Mouse (Mus musculus): ENCODE data around the gene Ctdsp1. TPM values are rescaled to one million over a fixed set of nuclear protein-coding genes. Genes with fewer than 3 reads are reported as not detected.
"Not testable (repeated sequence)": the region's sequence is repeated elsewhere in the genome, so short reads cannot be mapped to it uniquely, and the experiment has no call there.

The Ctdsp1 gene
- polyA plus RNA-seq, 2 experiments, result 36.0 to 37.6 TPM

DNA sequence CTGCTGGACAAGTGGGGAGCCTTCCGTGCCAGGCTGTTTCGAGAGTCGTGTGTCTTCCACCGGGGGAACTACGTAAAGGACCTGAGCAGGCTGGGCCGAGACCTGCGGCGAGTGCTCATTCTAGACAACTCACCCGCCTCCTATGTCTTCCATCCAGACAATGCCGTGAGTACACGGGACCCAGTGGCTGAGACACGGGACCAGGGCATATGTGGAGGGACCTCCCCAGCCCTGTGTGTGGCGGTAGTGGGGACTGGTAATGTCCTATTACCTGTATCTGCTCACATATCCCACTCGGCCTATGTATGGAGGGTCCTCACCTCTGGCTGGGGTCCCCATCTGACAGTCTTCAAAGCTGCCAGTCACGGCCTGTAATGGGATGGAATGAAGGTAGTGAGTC is 3.5 kb downstream of the Ctdsp1 start:
- H3K9ac ChIP-seq (replicated peaks), result no peak overlapping the region
- 89% methylated on average over 15 of the region's 15 CpGs for WGBS (ENCODE audit: insufficient replicate concordance)

GRCm38 (mm10) chr1:74395290-74395689 is 4.0 kb downstream of the Ctdsp1 start:
- Histone ChIP-seq H3K9me3 (ENCODE audit: control insufficient read depth, low read length) (no peaks in the 10 kb centered on the region), H3K36me3 (replicated peaks; ENCODE audit: control insufficient read depth, insufficient read depth, low read depth) (peaks cover 21% of the 10 kb centered on the region), H3K4me3 (ENCODE audit: insufficient read depth in 1 of 2, low read depth in 2 of 2, low read length in 2 of 2) (no peak overlapping the region), H3K4me2 (ENCODE audit: low read depth) (no peak overlapping the region), H3K27me3 (ENCODE audit: control insufficient read depth, insufficient read depth, low read length) (no peaks in the 10 kb centered on the region), H3K4me1 (replicated peaks; ENCODE audit: control insufficient read depth in 2 of 2, insufficient read depth in 2 of 2, low read length in 1 of 2) (peaks cover 24 to 28% of the 10 kb centered on the region in 2 experiments), H3K27ac (peak overlapping the region; percentile 21; the same call in 1 of the 2 replicates), H3K9ac (replicated peaks) (no peak overlapping the region)
- no peak for ATAC-seq (ENCODE audit: insufficient read depth)
- WGBS (ENCODE audit: insufficient replicate concordance), result 83% methylated on average over 13 of the region's 13 CpGs
- DNase-seq (ENCODE audit: low read depth in 3 of 3, low spot score in 3 of 3), result no peak
- no peak for TF ChIP-seq CTCF (IDR thresholded peaks at IDR 0.05; ENCODE audit: low read depth)
- no peak for TF ChIP-seq EP300 (IDR thresholded peaks at IDR 0.05; ENCODE audit: low read depth)

More for the DNA sequence above, 3.5 kb downstream of the Ctdsp1 start:
- DNase-seq (ENCODE audit: low read depth in 3 of 3, low spot score in 3 of 3) (no peak), ATAC-seq (ENCODE audit: insufficient read depth) (no peak)
- Histone ChIP-seq H3K27me3 (ENCODE audit: control insufficient read depth, insufficient read depth, low read length) (no peaks in the 10 kb centered on the region), H3K4me1 (replicated peaks; ENCODE audit: control insufficient read depth in 2 of 2, insufficient read depth in 2 of 2, low read length in 1 of 2) (peaks cover 25 to 30% of the 10 kb centered on the region in 2 experiments), H3K4me3 (ENCODE audit: insufficient read depth in 1 of 2, low read depth in 2 of 2, low read length in 2 of 2) (no peak overlapping the region), H3K9me3 (ENCODE audit: control insufficient read depth, low read length) (no peaks in the 10 kb centered on the region), H3K27ac (peak overlapping the region; percentile 21; the same call in 1 of the 2 replicates), H3K4me2 (ENCODE audit: low read depth) (no peak overlapping the region), H3K36me3 (replicated peaks; ENCODE audit: control insufficient read depth, insufficient read depth, low read depth) (peaks cover 21% of the 10 kb centered on the region)
- TF ChIP-seq EP300 (IDR thresholded peaks at IDR 0.05; ENCODE audit: low read depth) (no peak), CTCF (IDR thresholded peaks at IDR 0.05; ENCODE audit: low read depth) (no peak)

DNA sequence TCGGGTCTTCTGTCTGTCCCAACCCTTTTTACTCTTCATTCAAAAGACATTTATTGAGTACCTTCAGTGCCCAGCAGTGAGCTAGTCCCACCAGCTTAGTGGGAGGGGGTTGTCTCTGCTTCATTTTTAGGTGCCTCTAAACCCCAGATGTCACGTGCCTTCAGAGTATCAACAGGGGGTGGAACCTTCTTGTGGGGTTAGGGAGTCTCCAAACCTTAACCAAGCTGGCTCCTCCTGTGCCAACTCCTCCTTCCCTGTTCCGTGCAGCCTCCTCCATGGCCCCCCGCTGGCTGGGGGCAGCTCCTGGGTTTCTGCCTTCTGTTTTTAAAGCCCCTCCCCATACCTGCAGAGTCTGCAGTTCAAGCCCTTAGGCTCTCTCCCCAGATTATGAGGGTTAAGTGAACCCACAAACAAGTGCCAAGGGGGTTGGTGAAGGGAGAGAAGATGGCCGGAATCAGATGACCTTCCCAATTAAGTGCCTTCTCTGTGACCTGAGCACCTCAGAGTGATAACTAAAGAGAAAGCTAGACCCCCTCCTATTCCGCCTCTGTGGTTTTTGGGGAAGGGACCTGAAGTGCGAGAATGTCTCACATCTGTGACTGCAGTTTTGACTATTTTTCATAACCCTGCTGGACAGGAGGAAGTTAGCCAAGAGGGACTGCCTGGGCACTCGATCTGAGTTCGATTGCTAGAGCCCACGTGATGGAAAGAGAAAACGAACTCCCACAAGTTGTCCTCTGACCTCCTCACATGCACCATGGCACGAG is 5.3 kb downstream of the Ctdsp1 start:
- 6% methylated on average over 12 of the region's 12 CpGs for WGBS (ENCODE audit: insufficient replicate concordance)
- Histone ChIP-seq H3K4me3 (ENCODE audit: insufficient read depth in 1 of 2, low read depth in 2 of 2, low read length in 2 of 2) (peak overlapping the region; percentile 53 to 54), H3K27ac (peak overlapping the region; percentile 77), H3K9ac (replicated peaks) (peak overlapping the region; percentile 70), H3K4me1 (replicated peaks; ENCODE audit: control insufficient read depth in 2 of 2, insufficient read depth in 2 of 2, low read length in 1 of 2) (peaks cover 28 to 31% of the 10 kb centered on the region in 2 experiments), H3K36me3 (replicated peaks; ENCODE audit: control insufficient read depth, insufficient read depth, low read depth) (peaks cover 21% of the 10 kb centered on the region), H3K4me2 (ENCODE audit: low read depth) (peak overlapping the region; percentile 89)
- H3K9me3 ChIP-seq (ENCODE audit: control insufficient read depth, low read length); DNase-seq (ENCODE audit: low read depth in 3 of 3, low spot score in 3 of 3); ATAC-seq (ENCODE audit: insufficient read depth); H3K27me3 ChIP-seq (ENCODE audit: control insufficient read depth, insufficient read depth, low read length): not testable (repeated sequence)

DNA sequence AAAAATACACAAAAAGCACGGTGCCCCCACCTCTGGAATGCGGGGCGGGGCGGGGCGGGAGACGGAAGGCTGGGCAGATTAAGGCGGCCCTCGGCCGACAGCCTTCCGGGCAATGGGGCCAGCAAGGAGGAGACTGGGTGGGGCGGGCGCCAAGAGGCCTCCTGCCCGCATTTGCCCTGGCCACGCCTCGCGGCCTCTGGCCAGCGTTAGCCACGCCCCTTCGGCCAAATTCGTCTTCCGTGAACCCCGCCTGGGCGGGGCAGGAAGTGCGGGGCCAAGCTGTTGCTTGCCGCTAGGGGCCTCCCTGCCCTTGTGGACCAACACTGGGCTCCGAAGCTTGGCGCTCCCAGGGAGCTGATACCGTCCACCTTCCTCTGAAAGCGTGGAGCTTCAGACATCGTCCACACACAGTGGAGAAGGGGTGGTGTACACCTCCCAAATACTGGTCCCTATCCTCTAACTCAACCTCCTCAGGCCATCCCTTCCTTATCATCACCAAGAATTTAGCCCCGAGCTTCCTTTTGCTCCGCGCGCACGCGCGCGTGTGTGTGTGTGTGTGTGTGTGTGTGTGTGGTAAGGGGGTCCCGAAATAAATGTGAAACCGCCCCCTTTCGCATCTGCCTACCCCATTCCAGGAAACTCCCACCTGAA is 6.1 kb downstream of the Ctdsp1 start:
- Histone ChIP-seq H3K9me3 (ENCODE audit: control insufficient read depth, low read length) (no peaks in the 10 kb centered on the region), H3K27ac (peak overlapping the region; percentile 77), H3K27me3 (ENCODE audit: control insufficient read depth, insufficient read depth, low read length) (no peaks in the 10 kb centered on the region), H3K4me1 (replicated peaks; ENCODE audit: control insufficient read depth in 2 of 2, insufficient read depth in 2 of 2, low read length in 1 of 2) (peaks cover 35 to 38% of the 10 kb centered on the region in 2 experiments), H3K4me2 (ENCODE audit: low read depth) (peak overlapping the region; percentile 89), H3K9ac (replicated peaks) (peak overlapping the region; percentile 71), H3K4me3 (ENCODE audit: insufficient read depth in 1 of 2, low read depth in 2 of 2, low read length in 2 of 2) (peak overlapping the region; percentile 53 to 77), H3K36me3 (replicated peaks; ENCODE audit: control insufficient read depth, insufficient read depth, low read depth) (peaks cover 21% of the 10 kb centered on the region)
- WGBS (ENCODE audit: insufficient replicate concordance), result under 1% methylated on average over 41 of the region's 41 CpGs
- ATAC-seq (ENCODE audit: insufficient read depth), result peak; percentile 89
- peak; percentile 98 for TF ChIP-seq CTCF (IDR thresholded peaks at IDR 0.05; ENCODE audit: low read depth)
- peak; percentile 5 for TF ChIP-seq EP300 (IDR thresholded peaks at IDR 0.05; ENCODE audit: low read depth)
- DNase-seq (ENCODE audit: low read depth in 3 of 3, low spot score in 3 of 3), result peak; percentile 96 to 97 (median 97)

DNA sequence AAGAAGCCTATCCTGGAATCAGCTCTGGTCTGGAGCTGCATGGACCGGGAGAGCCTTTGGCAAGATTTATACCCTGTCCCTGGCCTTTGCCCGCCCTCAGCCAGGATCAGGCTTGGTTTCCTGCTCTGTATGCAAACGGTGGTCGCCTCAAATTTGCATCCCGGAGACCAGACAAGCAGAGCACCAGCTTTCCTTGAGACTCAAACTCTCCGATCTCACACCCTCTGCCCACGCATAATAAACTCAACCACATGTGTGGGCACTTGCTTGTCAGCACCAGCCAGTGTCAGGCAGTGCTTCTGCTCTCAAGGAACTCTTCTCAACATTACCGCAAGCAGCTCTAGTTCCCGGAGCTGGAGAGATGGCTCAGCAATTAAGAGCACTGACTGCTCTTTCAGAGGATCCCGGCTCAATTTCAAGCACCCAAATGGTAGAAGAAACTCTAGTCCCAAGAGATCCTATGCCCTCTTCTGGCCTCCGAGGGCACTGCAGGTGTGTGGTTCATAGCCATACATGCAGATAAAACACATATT is 6.7 kb downstream of the Ctdsp1 start:
- peak; percentile 25 for ATAC-seq (ENCODE audit: insufficient read depth)
- Histone ChIP-seq H3K36me3 (replicated peaks; ENCODE audit: control insufficient read depth, insufficient read depth, low read depth) (peaks cover 21% of the 10 kb centered on the region), H3K9ac (replicated peaks) (peak overlapping the region; percentile 71), H3K4me1 (replicated peaks; ENCODE audit: control insufficient read depth in 2 of 2, insufficient read depth in 2 of 2, low read length in 1 of 2) (peaks cover 32 to 35% of the 10 kb centered on the region in 2 experiments), H3K4me3 (ENCODE audit: insufficient read depth in 1 of 2, low read depth in 2 of 2, low read length in 2 of 2) (peak overlapping the region; percentile 53 to 77), H3K27me3 (ENCODE audit: control insufficient read depth, insufficient read depth, low read length) (no peaks in the 10 kb centered on the region), H3K4me2 (ENCODE audit: low read depth) (peak overlapping the region; percentile 89), H3K27ac (peak overlapping the region; percentile 77), H3K9me3 (ENCODE audit: control insufficient read depth, low read length) (no peaks in the 10 kb centered on the region)
- DNase-seq (ENCODE audit: low read depth in 3 of 3, low spot score in 3 of 3), result peak in 1 of 3 experiments; percentile 69
- WGBS (ENCODE audit: insufficient replicate concordance), result 4% methylated on average over 11 of the region's 11 CpGs
- TF ChIP-seq CTCF (IDR thresholded peaks at IDR 0.05; ENCODE audit: low read depth), result peak; percentile 80
- no peak for TF ChIP-seq EP300 (IDR thresholded peaks at IDR 0.05; ENCODE audit: low read depth)

All from liver, embryonic 14.5 days (tissue).